Mouse (Mus musculus) embryonic fibroblast, embryonic 13.5 days (primary cell): ENCODE measurements around the gene Rora.

Source experiments
- CTCF ChIP-seq: IDR thresholded peaks from 2 replicates; pipeline ENCODE4 v1.5.1; 2011; ENCODE audit warnings: mild to moderate bottlenecking, control low read depth, low read length, moderate library complexity, borderline replicate concordance; ENCODE audit not compliant: insufficient read depth
- POLR2A ChIP-seq: IDR thresholded peaks from 2 replicates; pipeline ENCODE4 v1.6.1; 2011; ENCODE audit warnings: low read depth, mild to moderate bottlenecking, control low read depth, low read length, moderate library complexity

- TF ChIP-seq CTCF (no peak), POLR2A (no peak)
Observed at GRCm38 (mm10) chr9:69394234-69394633, 740.6 kb downstream of the Rora start.
